Mouse (Mus musculus) liver, adult 2 months (tissue): ENCODE measurements around the gene Il20ra.

Source experiments
- CTCF ChIP-seq: fragments of 200-500 bp; IDR thresholded peaks from 2 replicates; pipeline ENCODE4 v1.5.1; 2011; ENCODE audit warnings: low read depth, low read length, control low read depth
- POLR2A ChIP-seq: fragments of 200-500 bp; IDR thresholded peaks from 2 replicates; pipeline ENCODE4 v1.6.1; 2011; ENCODE audit warnings: low read length, control low read depth; ENCODE audit not compliant: insufficient read depth; ENCODE audit errors: extremely low read depth

- TF ChIP-seq CTCF (peak; percentile 60), POLR2A (no peak)
Observed at GRCm38 (mm10) chr10:19712421-19712836, at the start of gene Il20ra.
